Mouse (Mus musculus) layer of hippocampus, adult 2 months (tissue): ENCODE data around the gene Gm11237. TPM values are rescaled to one million over a fixed set of nuclear protein-coding genes. Genes with fewer than 3 reads are reported as not detected.
"Not testable (repeated sequence)": the region's sequence is repeated elsewhere in the genome, so short reads cannot be mapped to it uniquely, and the experiment has no call there.

Experiments used
- DNase-seq, 2 experiments: peaks; one replicate each; pipeline ENCODE4 v3.0.0; 2022; ENCODE audit warnings: low spot score in 2 of 2
- H3K27ac ChIP-seq: fragments of 200-600 bp; 2 replicates; pipeline ENCODE4 v1.8.1; 2022
- H3K4me3 ChIP-seq: fragments of 200-600 bp; 2 replicates; pipeline ENCODE4 v1.8.1; 2022; ENCODE audit warnings: mild to moderate bottlenecking
- CTCF ChIP-seq: fragments of 200-600 bp; conservative IDR thresholded peaks from 2 replicates; pipeline ENCODE4 v1.8.1; 2022; ENCODE audit warnings: antibody characterized with exemption, mild to moderate bottlenecking, moderate library complexity
- long read RNA-seq, 2 experiments: library from polyadenylated mRNA; stranded (forward); transcript quantifications; one replicate each; pipeline ENCODE4 v2.0.0; 2021; ENCODE audit warnings: borderline mapping rate in 2 of 2
- total RNA-seq, 2 experiments: library from RNA; stranded (reverse); gene quantifications; 2 replicates each; pipeline ENCODE4 v1.2.3; 2021

The Gm11237 gene
- not detected for total RNA-seq
- long read RNA-seq, experiment 1, result 0 reads
- long read RNA-seq, experiment 2, result 0 reads

GRCm38 (mm10) chr4:73622684-73623083 is at the start of gene Gm11237:
Gene Gm11237, plus strand, starts transcription at chr4:73622984.
- not testable (repeated sequence) for DNase-seq, H3K4me3 ChIP-seq, H3K27ac ChIP-seq

DNA sequence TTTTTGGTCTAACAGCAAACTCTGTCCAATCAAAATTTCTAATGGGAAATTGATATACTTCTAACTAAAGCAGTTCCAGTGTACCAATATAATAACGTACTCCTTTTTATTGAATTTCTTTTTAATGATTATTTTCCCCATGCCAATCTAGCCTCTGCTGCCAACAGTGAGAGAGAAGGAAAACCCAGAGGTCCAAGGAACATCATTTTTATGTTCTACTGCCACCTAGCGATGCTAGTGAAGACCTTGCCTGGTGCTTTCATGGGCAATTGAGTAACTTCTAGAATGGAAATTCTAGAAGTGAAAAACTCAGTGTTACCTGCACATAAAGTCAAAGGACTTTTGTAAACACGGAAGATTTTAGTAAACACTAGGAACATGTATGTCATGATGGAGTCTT is 23.5 kb upstream of the Gm11237 start:
- TF ChIP-seq CTCF, result peak; percentile 87
- H3K4me3 ChIP-seq, result no peak overlapping the region
- peak; percentile 13 to 28 for DNase-seq
- H3K27ac ChIP-seq, result no peak overlapping the region

DNA sequence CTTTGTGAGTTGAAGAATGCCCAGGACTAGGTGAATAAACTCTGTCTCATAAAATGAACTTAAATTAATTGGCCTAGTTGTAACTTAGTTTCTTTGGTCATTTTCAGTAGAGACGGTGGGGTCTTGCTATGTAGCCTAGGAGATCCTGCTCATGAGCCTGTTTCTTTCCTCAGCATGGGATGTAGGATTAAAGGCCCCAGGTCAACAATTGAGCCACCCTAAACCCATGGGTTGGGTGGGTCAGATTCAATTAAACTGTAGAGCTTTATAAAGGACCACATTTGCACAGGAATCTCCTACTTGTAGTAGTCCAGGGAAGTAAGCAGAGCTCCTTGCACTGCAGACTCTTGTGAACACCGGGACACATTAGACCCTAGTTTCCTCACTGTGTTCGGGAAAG is 15.2 kb upstream of the Gm11237 start, which contains the start of gene Gm11238:
Gene Gm11238, plus strand, starts transcription at position 301 of the 400 bp plus-strand sequence.
- H3K27ac ChIP-seq, DNase-seq, H3K4me3 ChIP-seq: not testable (repeated sequence)

GRCm38 (mm10) chr4:73637821-73638220 is 15.0 kb downstream of the Gm11237 start, which contains the start of gene Gm11236:
Gene Gm11236, plus strand, starts transcription at chr4:73638121.
- not testable (repeated sequence) for DNase-seq, H3K4me3 ChIP-seq, H3K27ac ChIP-seq

DNA sequence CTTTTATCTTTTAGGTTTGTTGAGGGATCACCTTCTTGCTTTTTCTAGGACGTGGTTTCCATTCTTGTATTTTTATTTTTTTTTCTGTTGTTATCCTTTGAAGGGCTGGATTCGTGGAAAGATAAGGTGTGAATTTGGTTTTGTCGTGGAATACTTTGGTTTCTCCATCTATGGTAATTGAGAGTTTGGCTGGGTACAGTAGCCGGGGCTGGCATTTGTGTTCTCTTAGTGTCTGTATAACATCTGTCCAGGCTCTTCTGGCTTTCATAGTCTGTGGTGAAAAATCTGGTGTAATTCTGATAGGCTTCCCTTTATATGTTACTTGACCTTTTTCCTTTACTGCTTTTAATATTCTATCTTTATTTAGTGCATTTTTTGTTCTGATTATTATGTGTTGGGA is 39.1 kb downstream of the Gm11237 start:
- DNase-seq, H3K4me3 ChIP-seq, H3K27ac ChIP-seq: not testable (repeated sequence)

- not testable (repeated sequence) for H3K27ac ChIP-seq, H3K4me3 ChIP-seq, DNase-seq
Observed at GRCm38 (mm10) chr4:73668054-73668453, 45.3 kb downstream of the Gm11237 start, which contains the start of gene Gm11239. Gene Gm11239, plus strand, starts transcription at chr4:73668354.

Other genes starting within 250 kb of the Gm11237 start
- not detected for gene Gm11487, start 217.9 kb upstream of the Gm11237 start, total RNA-seq
- not detected for gene Gm11238, start 15.1 kb upstream of the Gm11237 start, total RNA-seq
- not detected for gene Gm11236, start 15.1 kb downstream of the Gm11237 start, total RNA-seq
- gene Gm11239, start 45.4 kb downstream of the Gm11237 start, total RNA-seq, result not detected
- gene Gm428, start 60.5 kb downstream of the Gm11237 start, total RNA-seq, result not detected
- under 1 TPM in 1 of 2 experiments, not detected in 1; 0.15 TPM for gene Rasef, start 168.0 kb downstream of the Gm11237 start, total RNA-seq